Mouse (Mus musculus): Measurements from ENCODE around the gene Pla2g16. TPM values are rescaled to one million over a fixed set of nuclear protein-coding genes. Genes with fewer than 3 reads are reported as not detected.

The Pla2g16 gene
- polyA plus RNA-seq, 1 experiment from 2014 or later = 8.6 TPM

GRCm38 (mm10) chr19:7617696-7618095 is 60.4 kb downstream of the Pla2g16 start:
- DNase-seq (ENCODE audit: low spot score) (peak; percentile 89), ATAC-seq (replicated peaks; ENCODE audit: insufficient number of reproducible peaks, low FRiP score, low TSS enrichment, low read depth) (0 out of 2 replicates have a peak, but pooled peaks have one; percentile 34)
- H3K27me3 ChIP-seq (ENCODE audit: control insufficient read depth, insufficient read depth, low read length) = no peaks in the 10 kb centered on the region; the same call in 1 of the 2 replicates
- H3K4me1 ChIP-seq (ENCODE audit: control insufficient read depth, insufficient read depth, low read length) = no peaks in the 10 kb centered on the region
- H3K9me3 ChIP-seq (replicated peaks; ENCODE audit: control insufficient read depth, low read length) = no peaks in the 10 kb centered on the region
- H3K36me3 ChIP-seq (replicated peaks; ENCODE audit: control insufficient read depth, insufficient read depth, low read depth, low read length) = no peaks in the 10 kb centered on the region
- no peak overlapping the region for H3K9ac ChIP-seq (replicated peaks; ENCODE audit: low read length)
- 45% methylated on average over 7 of the region's 7 CpGs for WGBS
- H3K4me3 ChIP-seq (ENCODE audit: low read depth, low read length) = no peak overlapping the region
- no peak overlapping the region for H3K4me2 ChIP-seq (ENCODE audit: low read depth, low read length)
- H3K27ac ChIP-seq (replicated peaks; ENCODE audit: low read depth, low read length) = no peak overlapping the region

GRCm38 (mm10) chr19:7633021-7633420 is 75.8 kb downstream of the Pla2g16 start:
- Histone ChIP-seq H3K4me2 (ENCODE audit: low read depth, low read length) (no peak overlapping the region), H3K27me3 (ENCODE audit: control insufficient read depth, insufficient read depth, low read length) (no peaks in the 10 kb centered on the region), H3K9ac (replicated peaks; ENCODE audit: low read length) (no peak overlapping the region), H3K4me3 (ENCODE audit: low read depth, low read length) (no peak overlapping the region), H3K36me3 (replicated peaks; ENCODE audit: control insufficient read depth, insufficient read depth, low read depth, low read length) (no peaks in the 10 kb centered on the region), H3K27ac (replicated peaks; ENCODE audit: low read depth, low read length) (no peak overlapping the region), H3K4me1 (ENCODE audit: control insufficient read depth, insufficient read depth, low read length) (no peaks in the 10 kb centered on the region), H3K9me3 (replicated peaks; ENCODE audit: control insufficient read depth, low read length) (no peaks in the 10 kb centered on the region)
- ATAC-seq (replicated peaks; ENCODE audit: insufficient number of reproducible peaks, low FRiP score, low TSS enrichment, low read depth) (no peak), DNase-seq (ENCODE audit: low spot score) (no peak)

GRCm38 (mm10) chr19:7633786-7634185 is 76.5 kb downstream of the Pla2g16 start:
- Histone ChIP-seq H3K4me1 (ENCODE audit: control insufficient read depth, insufficient read depth, low read length) (no peaks in the 10 kb centered on the region), H3K4me2 (ENCODE audit: low read depth, low read length) (no peak overlapping the region), H3K9me3 (replicated peaks; ENCODE audit: control insufficient read depth, low read length) (no peaks in the 10 kb centered on the region), H3K27me3 (ENCODE audit: control insufficient read depth, insufficient read depth, low read length) (no peaks in the 10 kb centered on the region), H3K4me3 (ENCODE audit: low read depth, low read length) (no peak overlapping the region), H3K27ac (replicated peaks; ENCODE audit: low read depth, low read length) (no peak overlapping the region), H3K9ac (replicated peaks; ENCODE audit: low read length) (no peak overlapping the region), H3K36me3 (replicated peaks; ENCODE audit: control insufficient read depth, insufficient read depth, low read depth, low read length) (no peaks in the 10 kb centered on the region)
- DNase-seq (ENCODE audit: low spot score) = no peak
- 81% methylated on average over 1 of the region's 1 CpGs for WGBS
- ATAC-seq (replicated peaks; ENCODE audit: insufficient number of reproducible peaks, low FRiP score, low TSS enrichment, low read depth) = no peak

Other genes starting within 250 kb of the Pla2g16 start
- 32.4 and 39.4 TPM in 2 replicates for gene Mark2, start 215.6 kb upstream of the Pla2g16 start, polyA plus RNA-seq (2014; fragmentation: Nextera tagmentation; extraction: Ambion mirVana)
- 22.4 and 24.8 TPM in 2 replicates for gene Spindoc, start 174.5 kb upstream of the Pla2g16 start, polyA plus RNA-seq (2014; fragmentation: Nextera tagmentation; extraction: Ambion mirVana)
- 10.4 and 11.4 TPM in 2 replicates for gene 2700081O15Rik, start 139.8 kb upstream of the Pla2g16 start, polyA plus RNA-seq (2014; fragmentation: Nextera tagmentation; extraction: Ambion mirVana)
- 148 and 156 TPM in 2 replicates for gene Rtn3, start 74.2 kb upstream of the Pla2g16 start, polyA plus RNA-seq (2014; fragmentation: Nextera tagmentation; extraction: Ambion mirVana)
- 9.4 and 11.9 TPM in 2 replicates for gene Atl3, start 63.4 kb upstream of the Pla2g16 start, polyA plus RNA-seq (2014; fragmentation: Nextera tagmentation; extraction: Ambion mirVana)
- gene Lgals12, start 49.7 kb downstream of the Pla2g16 start, polyA plus RNA-seq (2014; fragmentation: Nextera tagmentation; extraction: Ambion mirVana) = 0.18 TPM in 1 of 2 replicates, not detected in the other
- not detected in 2 replicates for gene Hrasls5, start 55.1 kb downstream of the Pla2g16 start, polyA plus RNA-seq (2014; fragmentation: Nextera tagmentation; extraction: Ambion mirVana)
- not detected in 2 replicates for gene Slc22a19, start 153.9 kb downstream of the Pla2g16 start, polyA plus RNA-seq (2014; fragmentation: Nextera tagmentation; extraction: Ambion mirVana)
- not detected in 2 replicates for gene Slc22a26, start 245.2 kb downstream of the Pla2g16 start, polyA plus RNA-seq (2014; fragmentation: Nextera tagmentation; extraction: Ambion mirVana)

Measured in embryonic facial prominence, embryonic 11.5 days (tissue).